ENCODE assay signal across 8 mouse cellular contexts in genomic region chr7:129235410-129235809, GRCm38 (mm10). TPM values are rescaled to one million over a fixed set of nuclear protein-coding genes. Genes with fewer than 3 reads are reported as not detected.
A peak's percentile ranks its signal among the peaks of the same experiment; 100 is the strongest.
DNase-seq lines count a peak whose midpoint lies in the region; ATAC-seq and TF ChIP-seq lines count a peak whose summit lies in the region.
"Had no signal": no experiment of that assay in that cellular context is flagged by ENCODE, and none has a peak within 500 bp of the region (broad histone marks: within the 10 kb centered on the region; RNA-seq: fewer than 3 reads in every experiment).

No protein-coding gene starts in this region.

- no peak for TF ChIP-seq EP300 in lung, postnatal 0 days (IDR thresholded peaks at IDR 0.05)

- TF ChIP-seq CTCF in lung, postnatal 0 days (IDR thresholded peaks at IDR 0.05): peak; percentile 57

- no peak overlapping the region for H3K9ac ChIP-seq in lung, postnatal 0 days (replicated peaks; ENCODE audit: low read depth)
- H3K9ac ChIP-seq: midbrain, embryonic 12.5 days had no signal

- H3K4me2 ChIP-seq in lung, postnatal 0 days (replicated peaks; ENCODE audit: low read depth, low read length): no peak overlapping the region
- H3K4me2 ChIP-seq: midbrain, embryonic 12.5 days had no signal

- H3K4me3 ChIP-seq in embryonic facial prominence, embryonic 10.5 days: no peak overlapping the region
- H3K4me3 ChIP-seq in lung, postnatal 0 days (ENCODE audit: low read depth, low read length): no peak overlapping the region
- H3K4me3 ChIP-seq: midbrain, embryonic 12.5 days had no signal

- H3K9me3 ChIP-seq in embryonic facial prominence, embryonic 10.5 days: no peaks in the 10 kb centered on the region
- H3K9me3 ChIP-seq in lung, postnatal 0 days (ENCODE audit: low read length): no peaks in the 10 kb centered on the region
- H3K9me3 ChIP-seq: midbrain, embryonic 12.5 days had no signal

- H3K4me1 ChIP-seq in embryonic facial prominence, embryonic 10.5 days: no peaks in the 10 kb centered on the region
- no peaks in the 10 kb centered on the region for H3K4me1 ChIP-seq in lung, postnatal 0 days (ENCODE audit: insufficient read depth, low read depth, low read length)
- H3K4me1 ChIP-seq: midbrain, embryonic 12.5 days had no signal

- peak; percentile 23 for DNase-seq in layer of hippocampus, adult 11-12 months (ENCODE audit: low spot score)
- DNase-seq in layer of hippocampus, adult 9-10 months (ENCODE audit: low spot score): no peak
- peak; percentile 41 for DNase-seq in NIH3T3 (ENCODE audit: low read depth)
- peak; percentile 45 for DNase-seq in embryonic facial prominence, embryonic 10.5 days (ENCODE audit: low spot score)
- DNase-seq in lung, postnatal 0 days (ENCODE audit: low spot score): peak; percentile 9
- no peak for DNase-seq in thymus, postnatal 0 days (ENCODE audit: low spot score)
- no peak for DNase-seq in ovary, postnatal 36 days (ENCODE audit: low spot score)

- no peaks in the 10 kb centered on the region for H3K36me3 ChIP-seq in embryonic facial prominence, embryonic 10.5 days (replicated peaks)
- H3K36me3 ChIP-seq in lung, postnatal 0 days (ENCODE audit: insufficient read depth, low read length): no peaks in the 10 kb centered on the region
- H3K36me3 ChIP-seq: midbrain, embryonic 12.5 days had no signal

- ATAC-seq in lung, postnatal 0 days: no peak

- no peak overlapping the region for H3K27ac ChIP-seq in embryonic facial prominence, embryonic 10.5 days (replicated peaks)
- H3K27ac ChIP-seq in lung, postnatal 0 days (ENCODE audit: low read length): no peak overlapping the region
- H3K27ac ChIP-seq: midbrain, embryonic 12.5 days had no signal

- WGBS in embryonic facial prominence, embryonic 10.5 days: 56% methylated on average over 2 of the region's 2 CpGs
- 44% methylated on average over 2 of the region's 2 CpGs for WGBS in lung, postnatal 0 days

- H3K27me3 ChIP-seq in embryonic facial prominence, embryonic 10.5 days (replicated peaks; ENCODE audit: low read depth, poor library complexity, severe bottlenecking): no peaks in the 10 kb centered on the region
- H3K27me3 ChIP-seq in lung, postnatal 0 days (replicated peaks; ENCODE audit: insufficient read depth, low read length): no peaks in the 10 kb centered on the region
- H3K27me3 ChIP-seq: midbrain, embryonic 12.5 days had no signal

RNA-seq across cellular contexts. Expression of gene Plpp4, which starts 21.4 kb away (rescaled TPM):
- polyA plus RNA-seq in embryonic facial prominence, embryonic 10.5 days (2016; fragmentation: Nextera tagmentation; extraction: Ambion mirVana): 0.22 and 0.73 TPM in 2 replicates
- 0.54 and 0.67 TPM in 2 replicates for polyA plus RNA-seq in lung, postnatal 0 days (2015; fragmentation: Nextera tagmentation; extraction: Ambion mirVana)
- polyA plus RNA-seq in thymus, postnatal 0 days (2015; fragmentation: Nextera tagmentation; extraction: Ambion mirVana): 0.17 TPM in 1 of 2 replicates, not detected in the other

Comparison
In these comparisons a context has a peak if more than half of its experiments do, and no peak if none do; other contexts are left out.
1. DNase-seq: peak in layer of hippocampus, adult 11-12 months (single experiment), NIH3T3 (single experiment), embryonic facial prominence, embryonic 10.5 days (single experiment) and lung, postnatal 0 days (single experiment); none in layer of hippocampus, adult 9-10 months (single experiment), thymus, postnatal 0 days (single experiment) and ovary, postnatal 36 days (single experiment).